Comparison of ENCODE assay signal across 19 mouse cellular contexts in the genomic region with DNA sequence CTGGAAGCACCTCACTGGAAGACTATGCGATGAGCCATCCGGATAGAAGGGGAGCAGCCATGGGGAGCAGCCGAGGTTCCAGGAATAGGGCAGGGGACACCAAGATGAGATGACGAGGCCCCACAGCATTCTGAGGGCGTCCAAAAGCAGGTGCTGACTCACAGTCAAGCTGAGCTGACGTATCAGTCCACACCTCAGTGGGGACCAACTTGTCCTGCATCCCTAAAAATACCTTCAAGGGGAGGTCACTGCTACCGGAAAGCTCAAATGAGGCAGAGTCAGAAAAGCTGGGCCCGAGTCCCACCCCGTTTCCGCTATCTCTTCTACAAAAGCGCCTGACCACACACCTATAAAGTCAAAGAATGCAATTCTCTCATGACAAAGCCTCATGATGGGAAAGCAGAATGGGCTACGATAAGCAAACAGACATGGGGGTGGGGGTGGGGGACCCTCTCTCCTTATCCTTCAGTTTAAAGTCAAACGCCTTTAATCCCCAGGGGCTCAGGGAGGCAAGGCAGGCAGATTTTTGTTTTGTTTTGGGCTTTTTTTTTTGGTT. TPM values are rescaled to one million over a fixed set of nuclear protein-coding genes. Genes with fewer than 3 reads are reported as not detected.
A peak's percentile ranks its signal among the peaks of the same experiment; 100 is the strongest.
DNase-seq lines count a peak whose midpoint lies in the region; ATAC-seq and TF ChIP-seq lines count a peak whose summit lies in the region.
"Had no signal": no experiment of that assay in that cellular context is flagged by ENCODE, and none has a peak within 500 bp of the region (broad histone marks: within the 10 kb centered on the region; RNA-seq: fewer than 3 reads in every experiment).

No protein-coding gene starts in this region.

- peak overlapping the region; percentile 62 for H3K27ac ChIP-seq in heart, embryonic 12.5 days (ENCODE audit: poor library complexity, severe bottlenecking)
- H3K27ac ChIP-seq in heart, embryonic 13.5 days (replicated peaks) = peak overlapping the region; percentile 65
- H3K27ac ChIP-seq: forebrain, embryonic 13.5 days; kidney, embryonic 15.5 days; limb, embryonic 12.5 days; liver, embryonic 15.5 days; neural tube, embryonic 12.5 days had no signal

- no peak overlapping the region for H3K9ac ChIP-seq in heart, embryonic 12.5 days
- H3K9ac ChIP-seq in heart, embryonic 13.5 days = no peak overlapping the region
- H3K9ac ChIP-seq: forebrain, embryonic 13.5 days; kidney, embryonic 15.5 days; limb, embryonic 12.5 days; liver, embryonic 15.5 days; neural tube, embryonic 12.5 days had no signal

- no peaks in the 10 kb centered on the region for H3K27me3 ChIP-seq in heart, embryonic 12.5 days (replicated peaks)
- no peaks in the 10 kb centered on the region for H3K27me3 ChIP-seq in E14TG2a.4 (ENCODE audit: insufficient read depth, low read length)
- no peaks in the 10 kb centered on the region for H3K27me3 ChIP-seq in heart, embryonic 13.5 days (replicated peaks)
- H3K27me3 ChIP-seq: forebrain, embryonic 13.5 days; kidney, embryonic 15.5 days; limb, embryonic 12.5 days; liver, embryonic 15.5 days; neural tube, embryonic 12.5 days had no signal

- DNase-seq in heart, postnatal 4 days = no peak
- peak; percentile 76 for DNase-seq in ES-CJ7 (ENCODE audit: low read depth, low spot score)
- DNase-seq in urinary bladder, postnatal 4 days (ENCODE audit: low spot score in 2 of 2) = no peak
- DNase-seq in left cerebral cortex, postnatal 36 days (ENCODE audit: low spot score in 2 of 2) = no peak
- DNase-seq: adrenal gland, postnatal 10 days; cerebellum, adult 9-11 months; gastrocnemius, postnatal 25 days; thymus, postnatal 25 days had no signal

- peak overlapping the region; percentile 20; the same call in 1 of the 2 replicates for H3K4me2 ChIP-seq in heart, embryonic 12.5 days
- peak overlapping the region; percentile 44 for H3K4me2 ChIP-seq in heart, embryonic 13.5 days
- H3K4me2 ChIP-seq: forebrain, embryonic 13.5 days; kidney, embryonic 15.5 days; limb, embryonic 12.5 days; liver, embryonic 15.5 days; midbrain, embryonic 11.5 days; neural tube, embryonic 12.5 days had no signal

- 52% methylated on average over 13 of the region's 13 CpGs for WGBS in heart, embryonic 12.5 days
- WGBS in heart, embryonic 13.5 days = 51% methylated on average over 13 of the region's 13 CpGs

- H3K4me1 ChIP-seq in heart, embryonic 12.5 days (replicated peaks) = peaks cover 58% of the 10 kb centered on the region
- peaks cover 88% of the 10 kb centered on the region for H3K4me1 ChIP-seq in E14TG2a.4 (replicated peaks; ENCODE audit: low read depth, low read length)
- peaks cover 56% of the 10 kb centered on the region for H3K4me1 ChIP-seq in heart, embryonic 13.5 days

- intact Hi-C loops in left cerebral cortex, postnatal 36 days (cut with DNase I) = no loop called here

- no peak for ATAC-seq in heart, embryonic 12.5 days (ENCODE audit: insufficient number of reproducible peaks, low FRiP score)
- ATAC-seq in heart, embryonic 13.5 days (ENCODE audit: extremely low read depth, insufficient number of reproducible peaks, low FRiP score, low TSS enrichment) = no peak
- ATAC-seq: forebrain, embryonic 13.5 days; lung, postnatal 0 days had no signal

- 0 out of 2 replicates have a peak, but pooled peaks cover 2% of the 10 kb centered on the region for H3K36me3 ChIP-seq in heart, embryonic 12.5 days
- peaks cover 48% of the 10 kb centered on the region for H3K36me3 ChIP-seq in E14TG2a.4 (ENCODE audit: insufficient read depth, low read length)
- no peaks in the 10 kb centered on the region for H3K36me3 ChIP-seq in heart, embryonic 13.5 days
- H3K36me3 ChIP-seq: kidney, embryonic 15.5 days; liver, embryonic 15.5 days had no signal

- H3K9me3 ChIP-seq in heart, embryonic 12.5 days (replicated peaks) = no peaks in the 10 kb centered on the region
- H3K9me3 ChIP-seq in E14TG2a.4 (ENCODE audit: low read length) = no peaks in the 10 kb centered on the region
- H3K9me3 ChIP-seq in heart, embryonic 13.5 days = no peaks in the 10 kb centered on the region
- H3K9me3 ChIP-seq: forebrain, embryonic 13.5 days; kidney, embryonic 15.5 days; limb, embryonic 12.5 days; liver, embryonic 15.5 days; neural tube, embryonic 12.5 days had no signal

- TF ChIP-seq CTCF in E14TG2a.4 (conservative IDR thresholded peaks at IDR 0.05; ENCODE audit: low read length) = no peak

- no peak overlapping the region for H3K4me3 ChIP-seq in heart, embryonic 12.5 days
- peak overlapping the region; percentile 57 for H3K4me3 ChIP-seq in E14TG2a.4 (replicated peaks; ENCODE audit: low read length)
- no peak overlapping the region for H3K4me3 ChIP-seq in heart, embryonic 13.5 days
- H3K4me3 ChIP-seq: erythroblast, embryonic 14.5 days; forebrain, embryonic 13.5 days; kidney, embryonic 15.5 days; limb, embryonic 12.5 days; liver, embryonic 15.5 days; neural tube, embryonic 12.5 days had no signal

RNA-seq across cellular contexts. Expression of a gene that starts 5.9 kb away (rescaled TPM):
- 68.9 and 75.3 TPM in 2 replicates for polyA plus RNA-seq in heart, embryonic 12.5 days (2016; fragmentation: Nextera tagmentation; extraction: Ambion mirVana)
- total RNA-seq in heart, postnatal 4 days (2021) = 10 to 100 TPM; 55.0 to 55.7 TPM
- 46.8 and 50.9 TPM in 2 replicates for polyA plus RNA-seq in heart, embryonic 13.5 days (2015; fragmentation: Nextera tagmentation; extraction: Ambion mirVana)
- total RNA-seq in left cerebral cortex, postnatal 36 days (2021) = 10 to 100 TPM; 37.4 to 42.5 TPM

RNA-seq across cellular contexts. Expression of a gene that starts 28.9 kb away (rescaled TPM):
- polyA plus RNA-seq in heart, embryonic 12.5 days (2016; fragmentation: Nextera tagmentation; extraction: Ambion mirVana) = 79.7 and 83.1 TPM in 2 replicates
- total RNA-seq in heart, postnatal 4 days (2021) = 10 to 100 TPM; 75.6 to 79.3 TPM
- polyA plus RNA-seq in heart, embryonic 13.5 days (2015; fragmentation: Nextera tagmentation; extraction: Ambion mirVana) = 69.9 and 81.9 TPM in 2 replicates
- 10 to 100 TPM; 42.6 to 46.5 TPM for total RNA-seq in left cerebral cortex, postnatal 36 days (2021)
